8 mouse cellular contexts compared by ENCODE assay signal in the genomic region with DNA sequence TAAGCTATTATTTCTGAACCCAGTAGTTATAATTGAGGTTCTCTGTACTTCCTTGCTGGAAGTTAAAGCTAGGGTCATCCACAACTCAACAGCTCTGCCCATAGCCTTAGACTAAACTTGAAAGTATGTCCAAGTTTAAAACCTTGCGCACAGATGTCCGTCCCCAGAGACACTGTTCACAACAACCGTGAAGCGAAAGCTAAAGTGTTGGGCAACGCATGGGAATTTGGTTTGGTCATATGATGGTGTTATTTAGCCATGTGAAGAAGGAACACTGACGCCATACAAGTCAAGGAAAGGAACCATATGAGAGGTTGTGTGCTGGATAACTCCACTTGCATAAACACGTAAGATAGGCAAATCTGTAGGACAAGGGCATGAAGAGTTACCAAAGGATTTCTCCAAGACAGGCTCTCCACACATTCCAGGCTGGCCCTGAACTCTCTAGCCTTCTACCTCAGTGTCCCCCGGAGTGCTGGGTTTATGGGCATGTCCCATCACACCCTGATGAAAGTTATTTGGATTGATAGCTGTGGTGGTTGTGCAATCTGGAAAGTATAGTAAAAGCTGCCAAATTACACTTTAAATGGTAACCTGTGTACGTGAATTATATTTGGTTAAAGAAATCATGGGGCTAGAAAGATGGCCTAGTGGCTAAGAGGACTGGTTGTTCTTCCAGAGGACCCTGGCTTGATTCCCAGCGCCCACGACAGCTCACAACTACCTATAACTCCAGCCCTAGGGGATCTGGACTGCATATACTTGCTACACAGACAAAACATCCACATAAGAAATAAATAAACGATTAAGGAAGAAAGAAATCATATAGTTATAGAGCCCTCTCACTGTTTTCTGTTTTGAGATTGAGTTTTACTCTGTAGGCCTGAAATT.
"Had no signal": no experiment of that assay in that cellular context is flagged by ENCODE, and none has a peak within 500 bp of the region (broad histone marks: within the 10 kb centered on the region; RNA-seq: fewer than 3 reads in every experiment).

No protein-coding gene starts in this region.

- DNase-seq: liver, postnatal 0 days; lung, adult 2 months; right cerebral cortex, postnatal 14 days; right cerebral cortex, postnatal 4 days; spleen, adult 18-20 months; thymus, adult 18-20 months; thymus, postnatal 25 days; thymus, postnatal 4 days had no signal
